Comparison of ENCODE assay signal across 28 mouse cellular contexts in the genomic region with DNA sequence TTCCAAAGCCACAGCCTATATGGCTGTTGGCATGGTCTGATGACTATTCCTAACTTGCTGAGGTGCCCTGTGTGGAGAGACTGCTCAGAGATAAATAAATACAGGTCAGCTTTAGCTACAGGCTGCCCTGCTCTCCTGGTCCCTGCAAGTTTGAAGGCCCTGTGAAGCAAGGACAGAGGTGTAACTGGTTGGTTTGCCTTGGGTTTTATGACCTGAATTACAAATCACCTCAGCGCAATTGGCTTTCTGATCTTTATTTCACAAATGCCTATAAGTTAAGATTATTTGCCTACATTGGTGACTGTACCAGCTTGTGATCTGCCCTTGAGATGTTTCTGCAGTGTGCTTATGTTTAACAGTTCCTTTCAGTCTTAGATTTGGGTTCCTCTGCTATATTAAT.
"Had no signal": no experiment of that assay in that cellular context is flagged by ENCODE, and none has a peak within 500 bp of the region (broad histone marks: within the 10 kb centered on the region; RNA-seq: fewer than 3 reads in every experiment).

No protein-coding gene starts in this region.

- H3K27ac ChIP-seq: embryonic facial prominence, embryonic 10.5 days; embryonic facial prominence, embryonic 12.5 days; embryonic facial prominence, embryonic 13.5 days; embryonic facial prominence, embryonic 15.5 days; forebrain, embryonic 10.5 days; forebrain, embryonic 12.5 days; forebrain, embryonic 13.5 days; forebrain, embryonic 15.5 days; gastrocnemius, adult 2 months; heart, adult 2 months had no signal

- ATAC-seq: forebrain, embryonic 13.5 days; forebrain, embryonic 14.5 days; forebrain, embryonic 15.5 days; forebrain, embryonic 16.5 days; forebrain, postnatal 0 days had no signal

- H3K4me2 ChIP-seq: embryonic facial prominence, embryonic 12.5 days; embryonic facial prominence, embryonic 13.5 days; embryonic facial prominence, embryonic 15.5 days; forebrain, embryonic 12.5 days; forebrain, embryonic 13.5 days; forebrain, embryonic 15.5 days had no signal

- DNase-seq: cerebellum, adult 8-10 months; cerebellum, adult 9-10 months; cerebellum, adult 9-11 months; cerebellum, postnatal 10 days; cerebellum, postnatal 14 days; cerebellum, postnatal 25 days; cerebellum, postnatal 36 days; embryo, embryonic 11 days; gastrocnemius, adult 2 months; gastrocnemius, postnatal 10 days; gastrocnemius, postnatal 14 days; gastrocnemius, postnatal 25 days; gastrocnemius, postnatal 36 days; heart, adult 11 months; heart, adult 18-20 months; heart, adult 2 months had no signal

- H3K9ac ChIP-seq: embryonic facial prominence, embryonic 12.5 days; embryonic facial prominence, embryonic 13.5 days; embryonic facial prominence, embryonic 15.5 days; forebrain, embryonic 12.5 days; forebrain, embryonic 13.5 days; forebrain, embryonic 15.5 days; forebrain, postnatal 0 days had no signal

- H3K9me3 ChIP-seq: embryonic facial prominence, embryonic 12.5 days; embryonic facial prominence, embryonic 15.5 days; forebrain, embryonic 13.5 days; forebrain, embryonic 15.5 days had no signal

- H3K4me1 ChIP-seq: embryonic facial prominence, embryonic 10.5 days; embryonic facial prominence, embryonic 12.5 days; embryonic facial prominence, embryonic 13.5 days; embryonic facial prominence, embryonic 15.5 days; forebrain, embryonic 10.5 days; forebrain, embryonic 12.5 days; forebrain, embryonic 13.5 days; forebrain, embryonic 15.5 days had no signal

- H3K27me3 ChIP-seq: embryonic facial prominence, embryonic 12.5 days; embryonic facial prominence, embryonic 13.5 days; embryonic facial prominence, embryonic 15.5 days; forebrain, embryonic 12.5 days; forebrain, embryonic 13.5 days; forebrain, embryonic 15.5 days had no signal

- H3K4me3 ChIP-seq: embryonic facial prominence, embryonic 10.5 days; embryonic facial prominence, embryonic 12.5 days; embryonic facial prominence, embryonic 13.5 days; embryonic facial prominence, embryonic 15.5 days; erythroblast, embryonic 14.5 days; forebrain, embryonic 10.5 days; forebrain, embryonic 12.5 days; forebrain, embryonic 13.5 days; forebrain, embryonic 15.5 days; gastrocnemius, adult 2 months; heart, adult 2 months had no signal
